Mouse (Mus musculus) stomach, embryonic 15.5 days (tissue): ENCODE data around the gene Foxo3. TPM values are rescaled to one million over a fixed set of nuclear protein-coding genes. Genes with fewer than 3 reads are reported as not detected.

Source experiments
- ATAC-seq: fragments of 200-750 bp; cut with Nextera tagmentation; 2 replicates; pipeline ENCODE4 v1.8.0; 2017; ENCODE audit warnings: low read depth, moderate number of reproducible peaks, moderate TSS enrichment; ENCODE audit not compliant: insufficient read depth, low FRiP score
- H3K27ac ChIP-seq: fragments of 300-500 bp; sonication (generic); 2 replicates; pipeline ENCODE4 v1.5.1; 2015; ENCODE audit warnings: mild to moderate bottlenecking, inconsistent platforms
- H3K27me3 ChIP-seq: fragments of 300-500 bp; sonication (generic); replicated peaks from 2 replicates; pipeline ENCODE4 v1.6.1; 2015; ENCODE audit warnings: inconsistent platforms
- H3K36me3 ChIP-seq: fragments of 300-500 bp; sonication (generic); 2 replicates; pipeline ENCODE4 v1.6.1; 2015; ENCODE audit warnings: inconsistent platforms
- H3K4me1 ChIP-seq: fragments of 300-500 bp; sonication (generic); 2 replicates; pipeline ENCODE4 v1.6.1; 2015; ENCODE audit warnings: inconsistent platforms
- H3K4me2 ChIP-seq: fragments of 300-500 bp; sonication (generic); 2 replicates; pipeline ENCODE4 v1.6.1; 2015; ENCODE audit warnings: mild to moderate bottlenecking, inconsistent platforms
- H3K4me3 ChIP-seq: fragments of 300-500 bp; sonication (generic); replicated peaks from 2 replicates; pipeline ENCODE4 v1.5.1; 2015; ENCODE audit warnings: inconsistent platforms
- H3K9ac ChIP-seq: fragments of 300-500 bp; sonication (generic); 2 replicates; pipeline ENCODE4 v1.6.1; 2015; ENCODE audit warnings: inconsistent platforms
- H3K9me3 ChIP-seq: fragments of 300-500 bp; sonication (generic); 2 replicates; pipeline ENCODE4 v1.6.1; 2016; ENCODE audit warnings: inconsistent platforms
- WGBS: fragments of 180-500 bp; shearing (Covaris S2); methylation state at CpG from one replicate; pipeline ENCODE4 v1.1.7; 2015; 5-methylcytosine and 5-hydroxymethylcytosine counted together
- polyA plus RNA-seq: library from polyadenylated mRNA; unstranded; fragments of >200 nt; fragmentation: Nextera tagmentation; extraction: Ambion mirVana; gene quantifications from 2 replicates; pipeline ENCODE4 v1.2.1, GENCODE M21; 2015

The Foxo3 gene
- polyA plus RNA-seq, 1 experiment from 2014 or later = 8.7 TPM

DNA sequence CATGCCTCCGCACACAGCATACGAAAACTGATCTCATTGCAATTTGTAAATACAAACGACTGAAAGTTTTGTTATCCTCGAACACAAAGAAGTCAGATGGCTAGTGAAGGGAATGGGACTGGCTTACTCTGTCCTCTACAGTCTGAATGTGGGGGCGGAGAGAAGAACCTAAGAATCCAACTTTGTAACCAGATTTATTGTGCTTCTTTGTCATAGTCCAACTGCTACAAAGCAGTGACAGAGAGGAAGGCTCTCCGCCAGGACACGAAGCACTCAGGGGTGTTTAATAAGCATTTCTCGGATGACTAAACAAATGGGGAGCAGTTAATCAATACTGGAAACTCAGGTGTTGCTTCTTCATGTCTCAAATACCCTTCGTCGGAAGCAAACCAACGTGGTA is 43.6 kb downstream of the Foxo3 start:
- Histone ChIP-seq H3K36me3 (no peaks in the 10 kb centered on the region), H3K4me3 (no peak overlapping the region), H3K27ac (no peak overlapping the region), H3K9ac (no peak overlapping the region), H3K27me3 (no peaks in the 10 kb centered on the region), H3K4me2 (no peak overlapping the region), H3K9me3 (no peaks in the 10 kb centered on the region), H3K4me1 (peaks cover 9% of the 10 kb centered on the region)
- no peak for ATAC-seq
- WGBS = 74% methylated on average over 11 of the region's 11 CpGs

DNA sequence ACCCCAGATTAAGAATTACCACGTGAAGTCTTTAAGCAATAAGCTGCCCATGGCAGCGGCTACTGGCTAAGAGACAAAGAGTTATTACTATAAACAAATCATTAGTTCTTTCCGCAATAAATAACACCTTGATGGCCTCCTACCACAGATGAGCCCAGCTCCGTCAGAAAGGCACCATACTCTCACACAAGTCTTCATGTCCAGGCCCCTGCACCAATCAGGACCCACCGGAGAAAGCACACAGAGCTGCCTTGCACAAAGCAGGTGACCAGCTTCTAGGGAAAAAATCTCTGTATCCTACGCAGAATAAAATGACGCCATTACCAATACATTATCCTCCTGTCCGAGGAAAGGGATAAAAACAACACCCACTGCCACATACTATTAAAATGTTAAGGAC is 44.7 kb downstream of the Foxo3 start:
- H3K4me1 ChIP-seq = peaks cover 9% of the 10 kb centered on the region

DNA sequence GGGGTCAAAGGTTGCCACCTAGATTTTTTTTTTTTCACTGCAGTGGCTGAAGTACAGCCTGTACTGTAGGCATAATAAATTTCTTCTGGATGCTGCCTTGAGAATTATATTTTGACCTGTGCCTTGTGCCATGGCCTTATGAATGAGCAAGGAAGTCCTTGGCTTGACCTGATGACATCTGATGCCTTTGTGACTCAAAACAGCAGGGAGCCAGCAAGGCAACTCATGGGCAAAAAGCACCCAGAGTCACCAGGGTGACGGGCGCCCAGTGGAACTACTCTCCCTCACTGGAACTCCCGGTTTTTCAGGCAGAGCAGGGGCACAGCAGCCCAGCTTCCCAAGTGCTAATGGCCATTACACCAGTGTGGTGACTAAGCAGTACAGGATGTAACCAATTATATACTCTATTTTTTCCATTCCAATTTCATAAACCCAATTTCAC is 45.4 kb downstream of the Foxo3 start:
- ATAC-seq = no peak
- 79% methylated on average over 3 of the region's 3 CpGs for WGBS
- peaks cover 9% of the 10 kb centered on the region for H3K4me1 ChIP-seq

More for the DNA sequence above, 44.7 kb downstream of the Foxo3 start:
- Histone ChIP-seq H3K36me3 (no peaks in the 10 kb centered on the region), H3K27me3 (no peaks in the 10 kb centered on the region), H3K9me3 (no peaks in the 10 kb centered on the region), H3K4me2 (no peak overlapping the region), H3K9ac (no peak overlapping the region), H3K4me3 (no peak overlapping the region), H3K27ac (no peak overlapping the region)
- no peak for ATAC-seq
- WGBS = 73% methylated on average over 8 of the region's 8 CpGs

GRCm38 (mm10) chr10:42230471-42231099 is 46.0 kb downstream of the Foxo3 start:
- Histone ChIP-seq H3K9ac (no peak overlapping the region), H3K27me3 (no peaks in the 10 kb centered on the region), H3K36me3 (no peaks in the 10 kb centered on the region), H3K9me3 (no peaks in the 10 kb centered on the region), H3K4me2 (no peak overlapping the region), H3K27ac (no peak overlapping the region), H3K4me1 (peaks cover 14% of the 10 kb centered on the region), H3K4me3 (no peak overlapping the region)
- ATAC-seq = no peak
- WGBS = 82% methylated on average over 5 of the region's 5 CpGs

More for the DNA sequence above, 45.4 kb downstream of the Foxo3 start:
- Histone ChIP-seq H3K27me3 (no peaks in the 10 kb centered on the region), H3K36me3 (no peaks in the 10 kb centered on the region), H3K9ac (no peak overlapping the region), H3K4me3 (no peak overlapping the region), H3K9me3 (no peaks in the 10 kb centered on the region), H3K27ac (no peak overlapping the region), H3K4me2 (no peak overlapping the region)

DNA sequence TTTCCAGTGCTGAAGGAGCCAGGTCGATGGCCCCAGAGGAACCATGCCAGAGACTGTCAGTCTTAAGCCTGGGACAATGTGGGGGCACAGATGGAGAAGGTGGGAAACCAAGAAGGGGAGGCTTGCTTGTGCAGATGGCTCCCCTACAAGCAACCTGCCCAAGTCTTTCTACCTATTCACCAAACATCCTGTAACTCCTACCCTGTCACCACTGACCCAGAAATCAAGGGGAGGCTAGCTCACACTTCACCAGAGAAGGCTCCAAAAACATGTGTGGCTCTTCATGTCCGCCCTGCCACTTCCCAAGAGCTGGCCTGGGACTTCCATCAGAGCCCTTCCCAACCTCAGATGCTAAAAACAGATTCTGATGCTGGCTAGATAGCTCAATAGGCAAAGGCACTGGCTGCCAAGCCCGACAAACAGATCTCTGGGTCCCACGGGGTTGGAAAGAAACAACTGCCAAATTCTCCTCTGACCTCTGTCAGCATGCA is 48.8 kb downstream of the Foxo3 start:
- H3K27ac ChIP-seq = no peak overlapping the region
- no peak for ATAC-seq
- peaks cover 19% of the 10 kb centered on the region for H3K4me1 ChIP-seq
- H3K9me3 ChIP-seq = no peaks in the 10 kb centered on the region
- no peak overlapping the region for H3K9ac ChIP-seq
- WGBS = 69% methylated on average over 4 of the region's 4 CpGs
- no peaks in the 10 kb centered on the region for H3K36me3 ChIP-seq
- no peaks in the 10 kb centered on the region for H3K27me3 ChIP-seq
- no peak overlapping the region for H3K4me2 ChIP-seq
- H3K4me3 ChIP-seq = no peak overlapping the region

GRCm38 (mm10) chr10:42226176-42226575 is 50.4 kb downstream of the Foxo3 start:
- Histone ChIP-seq H3K4me1 (peaks cover 18% of the 10 kb centered on the region), H3K27ac (no peak overlapping the region), H3K4me3 (no peak overlapping the region), H3K36me3 (no peaks in the 10 kb centered on the region), H3K9me3 (no peaks in the 10 kb centered on the region), H3K4me2 (no peak overlapping the region), H3K9ac (no peak overlapping the region), H3K27me3 (no peaks in the 10 kb centered on the region)
- ATAC-seq = no peak; the same call in 1 of the 2 replicates
- 90% methylated on average over 15 of the region's 15 CpGs for WGBS

DNA sequence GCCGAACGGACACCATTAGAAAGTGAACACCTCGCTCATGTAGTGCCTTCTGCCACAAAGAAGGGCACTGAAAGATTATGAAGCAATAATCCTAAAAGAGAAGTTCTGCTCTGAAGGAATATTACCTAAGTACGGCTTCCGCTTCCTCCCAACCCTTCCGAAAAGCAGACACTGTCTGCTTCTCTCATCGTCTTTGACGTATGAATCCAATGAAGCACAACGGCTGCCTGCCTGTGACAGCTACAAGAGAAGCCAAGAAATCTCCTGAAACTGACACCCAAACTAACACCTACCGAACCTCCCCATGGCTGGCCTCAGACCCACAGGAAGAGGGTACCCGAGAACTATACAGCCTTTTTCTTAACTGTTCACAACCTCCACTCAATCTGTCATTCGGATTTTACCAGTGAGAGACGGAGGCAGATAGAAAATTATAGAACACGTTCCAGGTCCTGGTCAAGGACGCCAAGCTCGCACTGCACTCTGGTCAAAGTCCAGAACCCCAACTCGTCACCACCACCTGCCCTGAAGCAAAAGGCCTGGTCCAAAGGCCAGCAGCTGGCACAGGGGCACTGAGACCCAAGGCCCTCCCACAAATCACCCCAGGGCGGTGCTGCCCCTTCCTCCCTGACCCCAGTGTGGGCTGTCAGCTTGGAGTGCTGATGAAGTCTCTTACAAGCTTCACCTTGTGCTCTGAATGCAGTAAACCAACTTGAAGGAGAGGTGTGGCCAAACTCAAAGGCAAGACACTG is 51.2 kb downstream of the Foxo3 start:
- Histone ChIP-seq H3K9ac (no peak overlapping the region), H3K36me3 (no peaks in the 10 kb centered on the region)
- ATAC-seq = no peak

DNA sequence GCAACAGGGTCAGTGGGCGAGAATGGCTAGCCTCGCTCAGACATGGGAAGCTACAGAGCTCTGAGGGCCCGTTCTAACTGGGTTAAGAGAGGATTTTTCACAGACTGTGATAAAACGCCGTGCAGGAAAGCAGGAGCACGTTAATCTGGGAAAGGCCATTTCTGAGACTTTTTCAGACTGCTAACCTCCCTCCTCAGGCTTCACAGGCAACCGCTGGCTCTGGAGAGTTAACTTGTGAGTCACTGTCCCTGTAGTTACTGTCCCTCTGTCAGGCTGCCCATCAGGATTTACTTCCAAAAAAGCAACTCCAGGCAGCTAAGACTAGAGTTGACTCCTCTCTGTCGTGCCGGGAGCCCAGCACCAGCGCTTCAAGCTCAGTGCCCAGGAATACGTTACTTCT is 54.6 kb downstream of the Foxo3 start:
- Histone ChIP-seq H3K36me3 (no peaks in the 10 kb centered on the region), H3K4me1 (peaks cover 20% of the 10 kb centered on the region), H3K4me3 (no peak overlapping the region), H3K27me3 (no peaks in the 10 kb centered on the region), H3K27ac (no peak overlapping the region), H3K4me2 (no peak overlapping the region), H3K9me3 (no peaks in the 10 kb centered on the region), H3K9ac (no peak overlapping the region)
- no peak for ATAC-seq
- WGBS = 71% methylated on average over 11 of the region's 11 CpGs

More for the DNA sequence above, 51.2 kb downstream of the Foxo3 start:
- no peaks in the 10 kb centered on the region for H3K9me3 ChIP-seq
- no peak overlapping the region for H3K4me2 ChIP-seq
- H3K4me1 ChIP-seq = peaks cover 23% of the 10 kb centered on the region
- no peak overlapping the region for H3K4me3 ChIP-seq
- no peaks in the 10 kb centered on the region for H3K27me3 ChIP-seq
- WGBS = 74% methylated on average over 18 of the region's 18 CpGs
- no peak overlapping the region for H3K27ac ChIP-seq

DNA sequence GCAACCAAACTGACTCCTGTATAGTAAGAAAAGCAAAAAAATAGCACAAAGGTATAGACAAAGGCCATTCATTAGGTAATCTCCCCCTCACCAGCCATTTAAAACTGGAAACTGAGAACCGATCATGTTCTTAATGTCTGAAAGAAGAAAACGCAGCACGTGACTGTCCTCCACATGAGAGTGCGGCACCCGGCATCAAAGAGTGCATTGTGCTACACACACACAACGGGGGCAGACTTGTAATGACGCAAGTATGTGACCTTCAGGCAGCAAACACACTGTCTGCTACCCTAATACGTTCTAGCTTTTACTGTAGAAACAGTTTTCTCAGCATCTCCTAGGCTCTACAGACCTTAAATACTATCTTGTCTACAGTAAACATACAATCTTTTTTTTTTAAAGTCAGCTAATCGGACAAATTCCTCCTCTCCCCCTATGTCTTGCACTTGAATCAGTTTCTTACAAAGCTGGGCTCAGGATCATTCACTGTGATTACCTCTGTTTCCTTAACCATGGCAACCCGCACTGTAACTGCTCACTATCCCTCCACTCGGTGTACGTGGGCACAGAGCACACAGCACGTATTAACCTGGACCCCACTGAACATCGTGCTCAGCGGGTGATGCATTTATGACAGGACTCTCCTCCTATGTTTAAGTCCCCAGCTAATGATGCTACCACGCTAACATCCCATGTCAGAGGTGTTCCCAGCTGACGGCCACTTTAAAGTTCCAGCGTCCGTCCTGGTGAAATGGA is 55.2 kb downstream of the Foxo3 start:
- Histone ChIP-seq H3K4me1 (peaks cover 20% of the 10 kb centered on the region), H3K4me2 (no peak overlapping the region), H3K4me3 (no peak overlapping the region), H3K9ac (no peak overlapping the region), H3K9me3 (no peaks in the 10 kb centered on the region), H3K36me3 (no peaks in the 10 kb centered on the region), H3K27ac (no peak overlapping the region), H3K27me3 (no peaks in the 10 kb centered on the region)
- no peak for ATAC-seq
- 76% methylated on average over 19 of the region's 19 CpGs for WGBS

DNA sequence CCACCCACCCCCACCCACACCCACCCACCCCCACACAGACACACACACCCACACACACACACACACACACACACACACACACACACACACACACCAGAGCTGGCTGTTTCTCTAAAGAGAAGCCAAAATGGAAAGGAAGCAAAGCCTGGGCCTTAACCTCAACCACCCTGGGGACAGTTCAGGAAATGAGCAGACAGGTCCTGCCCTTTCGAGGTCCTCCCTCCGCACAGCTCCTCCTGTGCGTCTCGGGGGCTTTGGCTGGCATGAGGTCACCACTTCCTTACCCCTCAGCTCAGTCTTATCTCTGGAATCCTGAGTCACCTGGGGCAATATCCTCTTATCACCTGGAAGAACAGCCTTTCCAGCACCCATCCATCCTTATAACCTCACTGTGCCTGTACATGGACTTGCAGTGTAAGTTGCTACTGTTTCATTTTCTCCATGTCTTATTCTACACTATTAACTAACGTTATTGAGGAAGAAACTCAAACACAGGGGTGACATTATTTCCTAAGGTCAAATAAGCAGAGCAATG is 56.1 kb downstream of the Foxo3 start:
- Histone ChIP-seq H3K9me3 (no peaks in the 10 kb centered on the region), H3K4me1 (peaks cover 14% of the 10 kb centered on the region), H3K9ac (no peak overlapping the region), H3K27me3 (no peaks in the 10 kb centered on the region), H3K36me3 (no peaks in the 10 kb centered on the region), H3K4me3 (no peak overlapping the region), H3K4me2 (no peak overlapping the region), H3K27ac (no peak overlapping the region)
- no peak for ATAC-seq
- 46% methylated on average over 5 of the region's 5 CpGs for WGBS

- Histone ChIP-seq H3K4me2 (no peak overlapping the region), H3K27ac (peak overlapping the region; percentile 81), H3K9ac (no peak overlapping the region), H3K36me3 (no peaks in the 10 kb centered on the region), H3K4me3 (no peak overlapping the region), H3K27me3 (no peaks in the 10 kb centered on the region), H3K4me1 (peaks cover 17% of the 10 kb centered on the region), H3K9me3 (no peaks in the 10 kb centered on the region)
- peak; percentile 53; the same call in 1 of the 2 replicates for ATAC-seq
- 43% methylated on average over 7 of the region's 7 CpGs for WGBS
Measured at GRCm38 (mm10) chr10:42211407-42211806, 65.1 kb downstream of the Foxo3 start.
